Mouse (Mus musculus) erythroblast, embryonic 14.5 days (primary cell): ENCODE measurements at regions not wholly inside any gene's neighbourhood (a gene's known extent, or its start where the extent isn't known, plus 50 kb on each side); places are given as distances from the start of the nearest gene placed in this dataset.

Experiments
- H3K27me3 ChIP-seq: 2 replicates; pipeline ENCODE4 v1.6.1; 2012; ENCODE audit warnings: inconsistent platforms; ENCODE audit not compliant: control insufficient read depth
- H3K36me3 ChIP-seq: 2 replicates; pipeline ENCODE4 v1.6.1; 2012; ENCODE audit warnings: mild to moderate bottlenecking, inconsistent platforms; ENCODE audit not compliant: control insufficient read depth
- H3K4me1 ChIP-seq: 2 replicates; pipeline ENCODE4 v1.6.1; 2012; ENCODE audit warnings: inconsistent platforms; ENCODE audit not compliant: control insufficient read depth
- H3K4me3 ChIP-seq: replicated peaks from 2 replicates; pipeline ENCODE3; 2012; ENCODE audit warnings: moderate library complexity, mild to moderate bottlenecking, inconsistent platforms
- H3K9me3 ChIP-seq: 2 replicates; pipeline ENCODE4 v1.6.1; 2012; ENCODE audit warnings: low read length, inconsistent platforms, mixed read lengths; ENCODE audit not compliant: control insufficient read depth
- GATA1 ChIP-seq: IDR thresholded peaks from 2 replicates; pipeline ENCODE4 v1.6.1; 2012; ENCODE audit warnings: low read length, inconsistent platforms, mixed read lengths
- TAL1 ChIP-seq: IDR thresholded peaks from 3 replicates; pipeline ENCODE4 v1.6.1; 2012; ENCODE audit warnings: low read length, inconsistent platforms, mixed read lengths

DNA sequence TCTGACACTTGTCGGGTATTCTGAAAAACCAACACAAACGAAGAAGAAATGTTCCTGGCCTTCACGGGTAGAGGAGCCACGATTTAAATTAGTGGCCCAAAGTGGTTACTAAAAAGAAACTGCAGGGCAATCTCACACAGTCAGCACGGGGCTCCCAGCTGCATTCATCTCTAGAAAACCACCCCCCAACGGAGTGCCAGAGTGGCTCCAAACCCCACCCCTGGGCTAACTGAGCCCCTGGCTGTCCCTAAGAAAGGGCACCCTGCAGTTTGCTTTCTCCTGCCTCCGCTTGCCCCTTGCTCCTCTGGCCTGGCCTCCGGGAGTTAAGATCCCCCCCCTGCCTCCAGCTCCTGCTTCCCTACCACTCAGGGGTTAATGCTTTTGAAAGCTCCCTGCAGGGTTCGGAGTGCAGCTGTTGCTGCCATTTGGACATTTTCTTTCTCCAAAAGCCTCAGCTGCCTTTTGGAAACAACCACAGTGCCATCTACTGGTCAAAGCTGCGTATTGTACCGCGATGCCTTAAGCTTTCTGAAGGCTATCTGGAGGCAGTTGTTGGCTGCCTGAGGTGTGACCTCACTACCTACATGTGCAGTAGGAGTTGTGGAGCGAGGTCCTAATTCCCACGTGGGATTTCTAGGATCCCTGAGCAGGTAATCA is 92.9 kb upstream of the Castor2 start:
- Histone ChIP-seq H3K36me3 (no peaks in the 10 kb centered on the region), H3K9me3 (no peaks in the 10 kb centered on the region), H3K4me1 (no peaks in the 10 kb centered on the region), H3K4me3 (no peak overlapping the region), H3K27me3 (no peaks in the 10 kb centered on the region)
- TF ChIP-seq TAL1 (no peak), GATA1 (no peak)

DNA sequence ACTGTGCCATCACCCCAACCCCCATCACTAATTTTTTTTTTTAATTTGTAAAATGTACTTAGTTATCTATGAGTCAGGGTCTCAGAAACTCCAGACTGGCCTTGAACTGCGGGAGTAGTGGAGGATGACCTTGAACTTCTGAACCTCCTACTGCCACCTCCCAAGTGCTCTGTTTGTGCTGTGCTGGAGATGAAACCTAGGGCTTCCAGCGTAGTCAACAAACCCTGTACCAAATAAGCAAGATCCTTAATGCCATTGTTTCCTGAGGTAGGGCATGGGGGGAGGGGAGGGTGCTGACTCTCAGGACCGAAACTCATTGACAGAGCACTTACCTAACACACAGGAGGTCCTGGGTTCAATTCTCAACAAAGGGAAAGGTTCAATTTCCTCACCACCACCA is 93.5 kb upstream of the Castor2 start:
- Histone ChIP-seq H3K36me3 (no peaks in the 10 kb centered on the region), H3K4me1 (no peaks in the 10 kb centered on the region), H3K4me3 (no peak overlapping the region), H3K27me3 (no peaks in the 10 kb centered on the region), H3K9me3 (no peaks in the 10 kb centered on the region; the same call in 1 of the 2 replicates)
- no peak for TF ChIP-seq GATA1

DNA sequence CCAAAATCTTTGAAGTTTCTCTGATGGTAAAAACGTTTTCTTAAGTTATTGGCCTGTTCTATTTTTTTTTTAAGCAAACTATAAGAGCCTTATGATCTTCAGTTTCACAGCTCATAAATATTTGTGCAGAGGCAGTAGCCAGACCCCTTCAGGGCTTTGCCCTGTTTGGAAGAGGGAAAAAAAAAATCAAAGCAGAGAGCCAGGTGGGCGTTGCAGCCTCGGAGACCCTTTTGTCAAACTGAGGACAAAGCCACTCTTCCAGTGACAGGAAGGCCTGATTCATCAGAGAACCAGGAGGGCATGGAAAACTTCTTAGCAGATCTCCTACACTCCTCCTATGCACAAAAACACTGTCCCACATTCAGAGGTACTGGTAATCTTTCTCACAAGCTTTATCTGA is 99.4 kb upstream of the Castor2 start:
- H3K27me3 ChIP-seq: no peaks in the 10 kb centered on the region
- TF ChIP-seq TAL1 (no peak), GATA1 (no peak)
- no peaks in the 10 kb centered on the region; the same call in 1 of the 2 replicates for H3K9me3 ChIP-seq
- no peak overlapping the region for H3K4me3 ChIP-seq
- no peaks in the 10 kb centered on the region for H3K36me3 ChIP-seq
- no peaks in the 10 kb centered on the region for H3K4me1 ChIP-seq

DNA sequence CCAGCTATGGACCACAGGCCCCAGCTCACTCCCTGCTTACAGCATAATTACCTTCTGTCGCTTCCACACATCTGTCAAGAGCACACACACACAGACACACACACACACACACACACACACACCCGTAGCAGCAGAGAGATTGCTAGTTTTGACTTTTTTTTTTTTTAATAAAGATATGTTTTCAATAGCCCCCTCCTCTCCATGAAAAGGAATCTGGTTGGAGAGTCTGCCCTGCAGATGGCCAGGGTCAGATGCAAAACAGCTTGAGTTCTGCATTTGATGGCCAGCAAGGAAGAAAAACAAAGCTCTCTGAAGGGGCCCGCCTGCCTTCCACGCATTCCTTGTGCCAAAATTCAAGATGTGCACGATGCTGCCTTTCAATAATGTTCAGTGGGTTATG is 99.8 kb upstream of the Castor2 start:
- Histone ChIP-seq H3K36me3 (no peaks in the 10 kb centered on the region), H3K4me1 (no peaks in the 10 kb centered on the region)

DNA sequence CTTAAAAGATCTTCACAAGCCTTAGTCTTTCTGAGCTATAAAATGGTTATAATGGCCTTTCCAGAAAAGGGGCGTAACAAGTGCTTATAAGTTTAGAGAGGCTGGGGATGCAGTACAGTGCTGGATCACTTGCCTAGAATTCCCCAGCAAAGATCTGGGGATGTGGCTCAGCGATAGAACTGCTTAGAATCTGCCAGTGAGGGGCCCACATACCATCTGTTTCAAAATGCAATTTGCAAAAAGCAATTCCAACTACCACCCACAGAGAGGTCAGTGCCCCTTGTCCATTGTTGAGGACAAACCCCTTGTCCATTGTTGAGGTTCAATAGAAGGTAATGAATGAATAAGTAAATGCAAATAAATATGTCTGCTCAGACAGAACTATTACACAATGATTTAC is 107.5 kb upstream of the Castor2 start:
- H3K4me3 ChIP-seq: no peak overlapping the region
- H3K36me3 ChIP-seq: no peaks in the 10 kb centered on the region

More for the DNA sequence above, 99.8 kb upstream of the Castor2 start:
- no peak overlapping the region for H3K4me3 ChIP-seq
- no peaks in the 10 kb centered on the region; the same call in 1 of the 2 replicates for H3K9me3 ChIP-seq
- TF ChIP-seq TAL1: no peak
- H3K27me3 ChIP-seq: no peaks in the 10 kb centered on the region

DNA sequence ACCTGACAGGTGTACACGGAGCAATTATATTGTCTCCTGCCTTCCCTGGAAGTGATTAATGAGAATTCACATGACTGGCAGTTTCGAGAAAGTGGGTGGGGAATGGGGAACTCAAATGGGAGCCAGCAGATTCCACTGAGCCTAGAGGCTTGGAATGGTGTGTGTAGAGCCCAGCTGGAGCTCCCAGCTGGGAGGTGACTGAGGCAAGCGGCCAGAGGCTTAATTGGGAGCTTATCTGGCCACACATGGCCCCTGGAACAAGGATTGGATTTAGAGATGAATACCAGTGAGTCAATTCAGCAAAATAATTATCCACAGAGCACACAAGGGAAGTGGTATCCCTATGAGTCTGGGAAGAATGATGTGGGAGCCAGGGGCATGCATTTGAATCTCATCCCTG is 108.0 kb upstream of the Castor2 start:
- H3K4me1 ChIP-seq: no peaks in the 10 kb centered on the region
- no peaks in the 10 kb centered on the region for H3K27me3 ChIP-seq
- no peak overlapping the region for H3K4me3 ChIP-seq
- no peak for TF ChIP-seq GATA1
- no peak for TF ChIP-seq TAL1
- no peaks in the 10 kb centered on the region for H3K36me3 ChIP-seq
- H3K9me3 ChIP-seq: peaks cover 5% of the 10 kb centered on the region

More for the DNA sequence above, 107.5 kb upstream of the Castor2 start:
- TF ChIP-seq GATA1: no peak
- TF ChIP-seq TAL1: no peak
- Histone ChIP-seq H3K27me3 (no peaks in the 10 kb centered on the region), H3K4me1 (no peaks in the 10 kb centered on the region), H3K9me3 (peaks cover 5% of the 10 kb centered on the region)

DNA sequence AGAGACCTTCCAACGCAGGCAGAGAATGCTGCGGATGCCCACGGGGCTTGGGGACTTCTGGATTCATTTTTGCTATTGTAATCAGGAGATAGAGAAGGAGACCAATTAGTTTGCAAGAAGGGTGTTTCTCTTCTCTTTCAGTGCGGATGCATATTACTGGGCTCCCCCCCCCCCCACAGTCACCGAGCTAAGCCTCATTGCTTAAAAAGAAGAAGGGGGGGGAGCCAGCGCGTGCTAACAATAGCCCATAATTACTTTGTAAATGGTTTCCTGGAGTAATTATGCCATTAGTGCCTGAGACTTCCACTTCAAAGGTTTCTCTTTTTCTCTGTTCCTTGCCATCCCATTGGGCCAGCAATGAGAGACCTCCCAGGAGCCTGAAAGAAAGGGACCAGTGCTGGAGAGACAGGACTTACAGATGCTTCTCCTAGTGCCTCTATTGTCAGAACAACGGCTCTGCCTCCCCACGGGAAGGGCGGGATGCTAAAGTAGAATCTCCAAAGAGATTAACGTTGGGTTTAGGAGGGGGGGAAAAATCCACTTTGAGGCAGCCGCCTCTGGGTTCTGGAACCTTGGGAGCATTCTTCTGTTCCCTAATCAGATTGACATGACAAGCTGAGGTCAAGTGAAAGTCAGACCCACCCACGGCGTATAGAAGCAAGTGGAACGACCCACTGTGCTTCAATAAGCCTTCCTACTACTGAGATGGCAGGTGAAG is 116.1 kb upstream of the Castor2 start:
- Histone ChIP-seq H3K4me3 (no peak overlapping the region), H3K36me3 (no peaks in the 10 kb centered on the region), H3K9me3 (0 out of 2 replicates have a peak, but pooled peaks cover 2% of the 10 kb centered on the region), H3K4me1 (no peaks in the 10 kb centered on the region), H3K27me3 (no peaks in the 10 kb centered on the region)
- TF ChIP-seq TAL1 (no peak), GATA1 (no peak)

DNA sequence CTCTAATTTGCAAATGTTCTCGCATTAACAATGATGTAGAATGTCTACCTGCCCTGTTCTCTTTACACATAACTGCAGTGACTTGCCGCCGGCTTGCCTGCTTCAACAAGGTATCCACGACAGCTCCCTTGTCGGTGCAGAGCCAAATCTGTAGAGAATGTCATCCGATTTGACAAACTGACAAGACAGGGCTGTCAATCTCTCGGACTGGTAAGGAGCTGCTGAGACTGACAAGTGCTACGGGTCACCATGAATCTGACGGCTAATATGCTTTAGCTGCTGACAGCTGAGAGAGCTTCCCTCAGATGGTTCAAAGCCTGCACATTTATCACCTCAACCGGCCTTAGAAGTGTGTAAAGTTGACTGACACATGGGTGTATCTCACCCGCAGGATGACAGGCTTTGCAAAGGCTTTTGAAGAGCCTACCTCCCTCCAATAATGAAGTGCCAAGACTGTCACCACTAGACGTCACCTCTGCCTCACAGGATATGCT is 129.0 kb upstream of the Castor2 start:
- H3K36me3 ChIP-seq: no peaks in the 10 kb centered on the region
- TF ChIP-seq GATA1: no peak
- no peak for TF ChIP-seq TAL1
- no peaks in the 10 kb centered on the region for H3K4me1 ChIP-seq
- H3K27me3 ChIP-seq: no peaks in the 10 kb centered on the region
- H3K9me3 ChIP-seq: peaks cover 30% of the 10 kb centered on the region
- no peak overlapping the region for H3K4me3 ChIP-seq

DNA sequence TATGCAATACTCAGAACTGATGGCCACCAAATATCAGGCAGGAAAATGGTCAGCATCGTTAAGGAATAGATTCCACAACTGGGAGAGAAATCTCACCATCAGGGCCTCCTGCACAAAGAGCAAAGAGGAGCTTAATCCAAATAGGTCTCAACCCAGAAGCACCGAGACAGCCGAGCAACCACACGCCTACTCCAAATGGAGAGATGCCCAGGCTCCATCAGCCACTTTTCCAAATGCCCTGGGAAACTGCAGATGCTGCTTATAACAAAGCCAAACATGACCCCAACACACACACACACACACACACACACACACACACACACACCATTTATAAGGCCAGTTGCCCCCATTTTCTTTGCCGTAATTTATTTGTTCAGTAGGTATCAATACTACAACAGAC is 136.2 kb upstream of the Castor2 start:
- Histone ChIP-seq H3K36me3 (no peaks in the 10 kb centered on the region), H3K27me3 (no peaks in the 10 kb centered on the region), H3K9me3 (peaks cover 12% of the 10 kb centered on the region), H3K4me3 (no peak overlapping the region), H3K4me1 (no peaks in the 10 kb centered on the region)
- TF ChIP-seq TAL1: no peak
- TF ChIP-seq GATA1: no peak

DNA sequence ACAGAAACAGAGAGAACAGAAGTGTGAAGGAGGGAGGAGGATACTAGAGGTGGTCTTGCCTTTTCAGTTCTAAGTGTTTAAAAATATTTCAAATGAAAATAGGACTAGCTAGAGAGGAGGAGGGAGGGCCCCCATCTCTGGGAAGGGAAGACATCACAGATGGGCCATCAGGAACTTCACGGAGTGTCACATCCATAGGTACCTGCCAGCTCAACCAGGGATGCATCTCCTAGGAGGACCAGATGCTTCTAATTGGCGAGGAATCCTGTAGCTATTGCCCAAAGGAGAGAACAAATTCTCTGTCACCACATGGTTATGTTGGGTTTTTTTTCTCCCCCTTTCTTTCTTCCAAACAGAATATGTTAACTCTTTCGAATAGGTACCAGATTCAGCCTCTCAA is 158.7 kb upstream of the Castor2 start:
- Histone ChIP-seq H3K9me3 (peaks cover 16% of the 10 kb centered on the region), H3K27me3 (no peaks in the 10 kb centered on the region), H3K4me3 (no peak overlapping the region), H3K4me1 (no peaks in the 10 kb centered on the region), H3K36me3 (no peaks in the 10 kb centered on the region)
- no peak for TF ChIP-seq GATA1
- TF ChIP-seq TAL1: no peak
